Comparison of ENCODE assay signal across 8 mouse cellular contexts in genomic region chr6:83326761-83327160, GRCm38 (mm10). TPM values are rescaled to one million over a fixed set of nuclear protein-coding genes. Genes with fewer than 3 reads are reported as not detected.
DNase-seq lines count a peak whose midpoint lies in the region; ATAC-seq and TF ChIP-seq lines count a peak whose summit lies in the region.

No protein-coding gene starts in this region.

- 54% methylated on average over 6 of the region's 6 CpGs for WGBS in kidney, embryonic 15.5 days
- WGBS in hindbrain, postnatal 0 days: 58% methylated on average over 6 of the region's 6 CpGs
- WGBS in midbrain, embryonic 16.5 days: 62% methylated on average over 6 of the region's 6 CpGs

- H3K4me3 ChIP-seq in kidney, embryonic 15.5 days (replicated peaks): peak overlapping the region; percentile 86
- H3K4me3 ChIP-seq in cortical plate, adult 2 months (ENCODE audit: insufficient read depth, low read length): peak overlapping the region; percentile 37
- peak overlapping the region; percentile 91 for H3K4me3 ChIP-seq in hindbrain, postnatal 0 days (ENCODE audit: low read length)
- H3K4me3 ChIP-seq in midbrain, embryonic 16.5 days (ENCODE audit: low read depth, low read length): peak overlapping the region; percentile 96

- H3K36me3 ChIP-seq in kidney, embryonic 15.5 days: peaks cover 33% of the 10 kb centered on the region
- H3K36me3 ChIP-seq in hindbrain, postnatal 0 days (ENCODE audit: insufficient read depth, low read length): peaks cover 15% of the 10 kb centered on the region; the same call in 1 of the 2 replicates
- H3K36me3 ChIP-seq in midbrain, embryonic 16.5 days (ENCODE audit: control insufficient read depth, insufficient read depth, low read length): peaks cover 10% of the 10 kb centered on the region

- H3K4me1 ChIP-seq in kidney, embryonic 15.5 days: peaks cover 12% of the 10 kb centered on the region
- H3K4me1 ChIP-seq in cortical plate, adult 2 months (ENCODE audit: control insufficient read depth, insufficient read depth, low read length): peaks cover 2% of the 10 kb centered on the region; the same call in 1 of the 2 replicates
- H3K4me1 ChIP-seq in hindbrain, postnatal 0 days (ENCODE audit: insufficient read depth, low read length): 0 out of 2 replicates have a peak, but pooled peaks cover 4% of the 10 kb centered on the region
- peaks cover 16% of the 10 kb centered on the region for H3K4me1 ChIP-seq in midbrain, embryonic 16.5 days (ENCODE audit: control insufficient read depth, insufficient read depth, low read length)

- DNase-seq in kidney, postnatal 4 days: no peak
- DNase-seq in hindbrain, postnatal 0 days (ENCODE audit: low spot score): no peak
- no peak for DNase-seq in adrenal gland, postnatal 14 days
- no peak for DNase-seq in testis, postnatal 10 days (ENCODE audit: low spot score)
- no peak for DNase-seq in thymus, postnatal 10 days (ENCODE audit: low spot score in 2 of 2)

- H3K27me3 ChIP-seq in kidney, embryonic 15.5 days: no peaks in the 10 kb centered on the region
- H3K27me3 ChIP-seq in hindbrain, postnatal 0 days (ENCODE audit: insufficient read depth, low read length): no peaks in the 10 kb centered on the region
- no peaks in the 10 kb centered on the region for H3K27me3 ChIP-seq in midbrain, embryonic 16.5 days (ENCODE audit: control insufficient read depth, insufficient read depth, low read depth, low read length)

- peak overlapping the region; percentile 81 for H3K9ac ChIP-seq in kidney, embryonic 15.5 days
- H3K9ac ChIP-seq in hindbrain, postnatal 0 days (replicated peaks; ENCODE audit: low read length): peak overlapping the region; percentile 93
- H3K9ac ChIP-seq in midbrain, embryonic 16.5 days (ENCODE audit: low read depth, low read length): peak overlapping the region; percentile 97

- peak overlapping the region; percentile 68 for H3K4me2 ChIP-seq in kidney, embryonic 15.5 days
- peak overlapping the region; percentile 72 for H3K4me2 ChIP-seq in hindbrain, postnatal 0 days (ENCODE audit: low read depth, low read length)
- peak overlapping the region; percentile 84 for H3K4me2 ChIP-seq in midbrain, embryonic 16.5 days (ENCODE audit: low read length)

- ATAC-seq in kidney, embryonic 15.5 days (replicated peaks; ENCODE audit: low FRiP score): no peak
- ATAC-seq in hindbrain, postnatal 0 days: no peak
- ATAC-seq in midbrain, embryonic 16.5 days: no peak

- no peak for TF ChIP-seq POLR2A in cortical plate, adult 2 months (IDR thresholded peaks at IDR 0.05; ENCODE audit: extremely low read depth, insufficient read depth, low read length)

- TF ChIP-seq CTCF in cortical plate, adult 2 months (IDR thresholded peaks at IDR 0.05; ENCODE audit: extremely low read depth, insufficient read depth, low read length): no peak
- TF ChIP-seq CTCF in hindbrain, postnatal 0 days (IDR thresholded peaks at IDR 0.05; ENCODE audit: low read depth): no peak

- H3K27ac ChIP-seq in kidney, embryonic 15.5 days: no peak overlapping the region
- no peak overlapping the region for H3K27ac ChIP-seq in cortical plate, adult 2 months (ENCODE audit: insufficient read depth, low read length)
- no peak overlapping the region for H3K27ac ChIP-seq in hindbrain, postnatal 0 days
- H3K27ac ChIP-seq in midbrain, embryonic 16.5 days (ENCODE audit: low read length): no peak overlapping the region

- no peaks in the 10 kb centered on the region for H3K9me3 ChIP-seq in kidney, embryonic 15.5 days (replicated peaks)
- no peaks in the 10 kb centered on the region for H3K9me3 ChIP-seq in hindbrain, postnatal 0 days (ENCODE audit: low read length)
- H3K9me3 ChIP-seq in midbrain, embryonic 16.5 days (replicated peaks; ENCODE audit: control insufficient read depth, low read length, poor library complexity, severe bottlenecking): no peaks in the 10 kb centered on the region

RNA-seq across cellular contexts. Expression of gene Mob1a, which starts 0.9 kb away (rescaled TPM):
- polyA plus RNA-seq in kidney, embryonic 15.5 days (2015; fragmentation: Nextera tagmentation; extraction: Ambion mirVana): 69.6 and 70.6 TPM in 2 replicates
- 16.2 and 18.6 TPM in 2 replicates for polyA plus RNA-seq in cortical plate, adult 2 months (2012; rRNA removed)
- 31.7 and 32.8 TPM in 2 replicates for total RNA-seq in hindbrain, postnatal 0 days (2014; rRNA removed)
- polyA plus RNA-seq in hindbrain, postnatal 0 days (2015; fragmentation: Nextera tagmentation; extraction: Ambion mirVana): 11.3 and 11.6 TPM in 2 replicates
- 19.2 and 20.8 TPM in 2 replicates for polyA plus RNA-seq in midbrain, embryonic 16.5 days (2015; fragmentation: Nextera tagmentation; extraction: Ambion mirVana)
- total RNA-seq in adrenal gland, postnatal 14 days (2021): 75.9 and 79.9 TPM in 2 replicates

RNA-seq across cellular contexts. Expression of gene Mthfd2, which starts 1.1 kb away (rescaled TPM):
- 39.7 and 44.9 TPM in 2 replicates for polyA plus RNA-seq in kidney, embryonic 15.5 days (2015; fragmentation: Nextera tagmentation; extraction: Ambion mirVana)
- 6.4 and 7.6 TPM in 2 replicates for polyA plus RNA-seq in cortical plate, adult 2 months (2012; rRNA removed)
- 21.1 and 24.1 TPM in 2 replicates for total RNA-seq in hindbrain, postnatal 0 days (2014; rRNA removed)
- 24.2 and 26.7 TPM in 2 replicates for polyA plus RNA-seq in hindbrain, postnatal 0 days (2015; fragmentation: Nextera tagmentation; extraction: Ambion mirVana)
- polyA plus RNA-seq in midbrain, embryonic 16.5 days (2015; fragmentation: Nextera tagmentation; extraction: Ambion mirVana): 34.7 and 37.1 TPM in 2 replicates
- 21.1 and 24.1 TPM in 2 replicates for total RNA-seq in adrenal gland, postnatal 14 days (2021)

RNA-seq across cellular contexts. Expression of gene Bola3, which starts 22.2 kb away (rescaled TPM):
- polyA plus RNA-seq in kidney, embryonic 15.5 days (2015; fragmentation: Nextera tagmentation; extraction: Ambion mirVana): 145 and 149 TPM in 2 replicates
- polyA plus RNA-seq in cortical plate, adult 2 months (2012; rRNA removed): 60.8 and 62.6 TPM in 2 replicates
- 7.1 and 11.2 TPM in 2 replicates for total RNA-seq in hindbrain, postnatal 0 days (2014; rRNA removed)
- polyA plus RNA-seq in hindbrain, postnatal 0 days (2015; fragmentation: Nextera tagmentation; extraction: Ambion mirVana): 71.0 and 85.4 TPM in 2 replicates
- 44.0 and 50.0 TPM in 2 replicates for polyA plus RNA-seq in midbrain, embryonic 16.5 days (2015; fragmentation: Nextera tagmentation; extraction: Ambion mirVana)
- total RNA-seq in adrenal gland, postnatal 14 days (2021): 261 TPM in 2 replicates

Comparison
In these comparisons a context has a peak if more than half of its experiments do, and no peak if none do; other contexts are left out.
1. H3K4me3 ChIP-seq: peak in every context shown above with its lines; median percentile 96 in midbrain, embryonic 16.5 days; 91 in hindbrain, postnatal 0 days; 86 in kidney, embryonic 15.5 days; 37 in cortical plate, adult 2 months.